Mouse (Mus musculus): ENCODE measurements around the gene Itk. TPM values are rescaled to one million over a fixed set of nuclear protein-coding genes. Genes with fewer than 3 reads are reported as not detected.

Gene Itk
- polyA plus RNA-seq, 1 experiment from 2014 or later, result not detected

GRCm38 (mm10) chr11:46396860-46397179 is 7.5 kb upstream of the Itk start:
- WGBS, result 95% methylated on average over 4 of the region's 4 CpGs
- Histone ChIP-seq H3K9me3 (replicated peaks; ENCODE audit: control insufficient read depth, low read length) (no peaks in the 10 kb centered on the region), H3K27me3 (replicated peaks; ENCODE audit: control insufficient read depth, insufficient read depth, low read length) (no peaks in the 10 kb centered on the region), H3K36me3 (ENCODE audit: control insufficient read depth, insufficient read depth, low read length) (no peaks in the 10 kb centered on the region), H3K4me2 (ENCODE audit: low read length) (no peak overlapping the region), H3K4me3 (ENCODE audit: low read depth, low read length) (no peak overlapping the region), H3K4me1 (ENCODE audit: control insufficient read depth, insufficient read depth, low read length) (no peaks in the 10 kb centered on the region), H3K9ac (ENCODE audit: low read length) (no peak overlapping the region), H3K27ac (ENCODE audit: low read depth, low read length) (no peak overlapping the region)
- no peak for DNase-seq (ENCODE audit: low spot score)
- ATAC-seq, result no peak

- Histone ChIP-seq H3K27ac (ENCODE audit: low read depth, low read length) (no peak within 1 kb of the TSS), H3K4me1 (ENCODE audit: control insufficient read depth, insufficient read depth, low read length) (no peaks in the 10 kb centered on the region), H3K9ac (ENCODE audit: low read length) (no peak within 1 kb of the TSS), H3K4me2 (ENCODE audit: low read length) (no peak within 1 kb of the TSS), H3K27me3 (replicated peaks; ENCODE audit: control insufficient read depth, insufficient read depth, low read length) (no peaks in the 10 kb centered on the region), H3K4me3 (ENCODE audit: low read depth, low read length) (no peak within 1 kb of the TSS), H3K36me3 (ENCODE audit: control insufficient read depth, insufficient read depth, low read length) (no peaks in the 10 kb centered on the region), H3K9me3 (replicated peaks; ENCODE audit: control insufficient read depth, low read length) (no peaks in the 10 kb centered on the region)
- 81% methylated on average over 13 of the region's 13 CpGs for WGBS
- ATAC-seq (no peak), DNase-seq (ENCODE audit: low spot score) (no peak)
Observed at GRCm38 (mm10) chr11:46396167-46396859, 7.0 kb upstream of the Itk start, which contains the start of gene Fam71b. Fam71b (plus strand) TSS chr11:46396559.

- 90% methylated on average over 2 of the region's 2 CpGs for WGBS
- DNase-seq (ENCODE audit: low spot score) (no peak), ATAC-seq (no peak)
- no peaks in the 10 kb centered on the region for H3K9me3 ChIP-seq (replicated peaks; ENCODE audit: control insufficient read depth, low read length)
- H3K4me2 ChIP-seq (ENCODE audit: low read length), result no peak overlapping the region
- no peaks in the 10 kb centered on the region for H3K36me3 ChIP-seq (ENCODE audit: control insufficient read depth, insufficient read depth, low read length)
- H3K4me3 ChIP-seq (ENCODE audit: low read depth, low read length), result no peak overlapping the region
- H3K27ac ChIP-seq (ENCODE audit: low read depth, low read length), result no peak overlapping the region
- no peak overlapping the region for H3K9ac ChIP-seq (ENCODE audit: low read length)
- no peaks in the 10 kb centered on the region for H3K27me3 ChIP-seq (replicated peaks; ENCODE audit: control insufficient read depth, insufficient read depth, low read length)
- H3K4me1 ChIP-seq (ENCODE audit: control insufficient read depth, insufficient read depth, low read length), result no peaks in the 10 kb centered on the region
Observed at GRCm38 (mm10) chr11:46395698-46396097, 6.4 kb upstream of the Itk start.

- Histone ChIP-seq H3K36me3 (ENCODE audit: control insufficient read depth, insufficient read depth, low read length) (no peaks in the 10 kb centered on the region), H3K27me3 (replicated peaks; ENCODE audit: control insufficient read depth, insufficient read depth, low read length) (no peaks in the 10 kb centered on the region), H3K9ac (ENCODE audit: low read length) (no peak overlapping the region), H3K4me2 (ENCODE audit: low read length) (no peak overlapping the region), H3K9me3 (replicated peaks; ENCODE audit: control insufficient read depth, low read length) (no peaks in the 10 kb centered on the region), H3K4me1 (ENCODE audit: control insufficient read depth, insufficient read depth, low read length) (no peaks in the 10 kb centered on the region), H3K27ac (ENCODE audit: low read depth, low read length) (no peak overlapping the region), H3K4me3 (ENCODE audit: low read depth, low read length) (no peak overlapping the region)
- ATAC-seq (no peak), DNase-seq (ENCODE audit: low spot score) (no peak)
- WGBS, result 91% methylated on average over 2 of the region's 2 CpGs
Observed at GRCm38 (mm10) chr11:46395088-46395487, 5.8 kb upstream of the Itk start.

- H3K9ac ChIP-seq (ENCODE audit: low read length), result no peak overlapping the region
- 81% methylated on average over 4 of the region's 4 CpGs for WGBS
- ATAC-seq, result no peak
- H3K9me3 ChIP-seq (replicated peaks; ENCODE audit: control insufficient read depth, low read length), result no peaks in the 10 kb centered on the region
- H3K4me2 ChIP-seq (ENCODE audit: low read length), result no peak overlapping the region
- H3K27me3 ChIP-seq (replicated peaks; ENCODE audit: control insufficient read depth, insufficient read depth, low read length), result no peaks in the 10 kb centered on the region
- no peak for DNase-seq (ENCODE audit: low spot score)
- no peaks in the 10 kb centered on the region for H3K36me3 ChIP-seq (ENCODE audit: control insufficient read depth, insufficient read depth, low read length)
- H3K27ac ChIP-seq (ENCODE audit: low read depth, low read length), result no peak overlapping the region
- H3K4me3 ChIP-seq (ENCODE audit: low read depth, low read length), result no peak overlapping the region
- H3K4me1 ChIP-seq (ENCODE audit: control insufficient read depth, insufficient read depth, low read length), result no peaks in the 10 kb centered on the region
Observed at GRCm38 (mm10) chr11:46393413-46393812, 4.1 kb upstream of the Itk start.

- DNase-seq (ENCODE audit: low spot score), result no peak
- Histone ChIP-seq H3K4me2 (ENCODE audit: low read length) (no peak overlapping the region), H3K9ac (ENCODE audit: low read length) (no peak overlapping the region), H3K36me3 (ENCODE audit: control insufficient read depth, insufficient read depth, low read length) (no peaks in the 10 kb centered on the region), H3K27me3 (replicated peaks; ENCODE audit: control insufficient read depth, insufficient read depth, low read length) (no peaks in the 10 kb centered on the region), H3K9me3 (replicated peaks; ENCODE audit: control insufficient read depth, low read length) (no peaks in the 10 kb centered on the region), H3K27ac (ENCODE audit: low read depth, low read length) (no peak overlapping the region), H3K4me1 (ENCODE audit: control insufficient read depth, insufficient read depth, low read length) (no peaks in the 10 kb centered on the region), H3K4me3 (ENCODE audit: low read depth, low read length) (no peak overlapping the region)
- no peak for ATAC-seq
- whole genome bisulfite sequencing, result 89% methylated on average over 7 of the region's 7 CpGs
Observed at GRCm38 (mm10) chr11:46392890-46393289, 3.6 kb upstream of the Itk start.

GRCm38 (mm10) chr11:46390621-46391020 is 1.3 kb upstream of the Itk start:
- no peaks in the 10 kb centered on the region for H3K36me3 ChIP-seq (ENCODE audit: control insufficient read depth, insufficient read depth, low read length)
- H3K4me2 ChIP-seq (ENCODE audit: low read length), result no peak overlapping the region
- ATAC-seq, result no peak
- no peak overlapping the region for H3K9ac ChIP-seq (ENCODE audit: low read length)
- 21% methylated on average over 3 of the region's 3 CpGs for WGBS
- DNase-seq (ENCODE audit: low spot score), result no peak
- no peaks in the 10 kb centered on the region for H3K9me3 ChIP-seq (replicated peaks; ENCODE audit: control insufficient read depth, low read length)
- H3K27ac ChIP-seq (ENCODE audit: low read depth, low read length), result no peak overlapping the region
- H3K4me3 ChIP-seq (ENCODE audit: low read depth, low read length), result no peak overlapping the region
- H3K27me3 ChIP-seq (replicated peaks; ENCODE audit: control insufficient read depth, insufficient read depth, low read length), result no peaks in the 10 kb centered on the region
- H3K4me1 ChIP-seq (ENCODE audit: control insufficient read depth, insufficient read depth, low read length), result no peaks in the 10 kb centered on the region

- DNase-seq (ENCODE audit: low spot score) (no peak), ATAC-seq (no peak)
- Histone ChIP-seq H3K27ac (ENCODE audit: low read depth, low read length) (no peak overlapping the region), H3K36me3 (ENCODE audit: control insufficient read depth, insufficient read depth, low read length) (no peaks in the 10 kb centered on the region), H3K4me1 (ENCODE audit: control insufficient read depth, insufficient read depth, low read length) (no peaks in the 10 kb centered on the region), H3K9ac (ENCODE audit: low read length) (no peak overlapping the region), H3K4me2 (ENCODE audit: low read length) (no peak overlapping the region), H3K4me3 (ENCODE audit: low read depth, low read length) (no peak overlapping the region), H3K27me3 (replicated peaks; ENCODE audit: control insufficient read depth, insufficient read depth, low read length) (no peaks in the 10 kb centered on the region), H3K9me3 (replicated peaks; ENCODE audit: control insufficient read depth, low read length) (no peaks in the 10 kb centered on the region)
- 81% methylated on average over 6 of the region's 6 CpGs for WGBS
Observed at GRCm38 (mm10) chr11:46388438-46388837, 877 bp downstream of the Itk start.

- DNase-seq (ENCODE audit: low spot score) (no peak), ATAC-seq (no peak)
- no peak overlapping the region for H3K9ac ChIP-seq (ENCODE audit: low read length)
- H3K4me3 ChIP-seq (ENCODE audit: low read depth, low read length), result no peak overlapping the region
- H3K36me3 ChIP-seq (ENCODE audit: control insufficient read depth, insufficient read depth, low read length), result no peaks in the 10 kb centered on the region
- H3K9me3 ChIP-seq (replicated peaks; ENCODE audit: control insufficient read depth, low read length), result no peaks in the 10 kb centered on the region
- H3K27ac ChIP-seq (ENCODE audit: low read depth, low read length), result no peak overlapping the region
- whole genome bisulfite sequencing, result 91% methylated on average over 8 of the region's 8 CpGs
- no peak overlapping the region for H3K4me2 ChIP-seq (ENCODE audit: low read length)
- no peaks in the 10 kb centered on the region for H3K4me1 ChIP-seq (ENCODE audit: control insufficient read depth, insufficient read depth, low read length)
- H3K27me3 ChIP-seq (replicated peaks; ENCODE audit: control insufficient read depth, insufficient read depth, low read length), result no peaks in the 10 kb centered on the region
Observed at GRCm38 (mm10) chr11:46387061-46387460, 2.3 kb downstream of the Itk start.
